Mouse (Mus musculus): ENCODE measurements around the gene 1700102P08Rik.

GRCm38 (mm10) chr9:108378234-108378633, 14.4 kb upstream of the 1700102P08Rik start:
- TF ChIP-seq CTCF (IDR thresholded peaks at IDR 0.05; ENCODE audit: borderline replicate concordance, extremely low read depth, insufficient read depth, insufficient read length) (no peak), POLR2A (IDR thresholded peaks at IDR 0.05; ENCODE audit: borderline replicate concordance, extremely low read depth, insufficient read depth, insufficient read length, poor library complexity, severe bottlenecking) (no peak)

Data from brain, embryonic 14.5 days (tissue).